Mouse (Mus musculus) stomach, postnatal 0 days (tissue): ENCODE data around the gene 1810024B03Rik.

ENCODE experiments used
- CTCF ChIP-seq: IDR thresholded peaks from 2 replicates; pipeline ENCODE4 v1.5.1; 2016; ENCODE audit warnings: antibody characterized with exemption, low read depth, mild to moderate bottlenecking, moderate library complexity
- EP300 ChIP-seq: optimal IDR thresholded peaks from 2 replicates; pipeline ENCODE3; 2016; ENCODE audit warnings: antibody characterized with exemption

GRCm38 (mm10) chr2:127140011-127140410 is 68.1 kb downstream of the 1810024B03Rik start:
- TF ChIP-seq CTCF: no peak
- TF ChIP-seq EP300: no peak
